Mouse (Mus musculus): ENCODE results near the gene Cyp26b1. TPM values are rescaled to one million over a fixed set of nuclear protein-coding genes. Genes with fewer than 3 reads are reported as not detected.

Gene Cyp26b1
- not detected in 2 replicates for polyA plus RNA-seq (2012)

DNA sequence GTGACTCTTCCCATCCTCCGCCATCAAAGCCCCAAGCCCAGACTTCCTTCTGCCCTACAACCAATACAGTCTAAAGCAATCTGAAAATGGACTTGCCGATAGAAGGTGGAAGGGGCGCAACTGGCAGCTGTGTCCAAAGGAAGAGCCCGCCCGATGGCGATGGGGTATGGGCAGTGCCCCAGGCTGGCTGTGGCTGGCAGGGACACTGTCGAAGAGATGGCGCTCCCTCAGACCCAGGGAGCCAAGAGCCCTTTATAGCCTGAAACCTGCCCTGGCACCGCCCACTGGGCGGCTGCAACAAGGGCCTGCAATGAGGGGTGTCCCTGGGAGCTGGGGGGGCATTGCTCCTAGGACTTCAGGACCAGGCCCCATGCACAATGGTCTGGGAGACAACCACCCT lies at the start of gene Cyp26b1:
Cyp26b1 (minus strand) TSS at position 216 of the 400 bp plus-strand sequence.
- no peaks in the 10 kb centered on the region for H3K4me1 ChIP-seq (ENCODE audit: control insufficient read depth)
- TF ChIP-seq GATA1 (IDR thresholded peaks at IDR 0.05; ENCODE audit: low read length) (no peak), TAL1 (IDR thresholded peaks at IDR 0.05; ENCODE audit: low read length) (no peak)
- H3K9me3 ChIP-seq (ENCODE audit: control insufficient read depth, low read length), result no peaks in the 10 kb centered on the region
- H3K36me3 ChIP-seq (ENCODE audit: control insufficient read depth), result no peaks in the 10 kb centered on the region
- peaks cover 30% of the 10 kb centered on the region for H3K27me3 ChIP-seq (ENCODE audit: control insufficient read depth)
- no peak within 1 kb of the TSS for H3K4me3 ChIP-seq (replicated peaks)

DNA sequence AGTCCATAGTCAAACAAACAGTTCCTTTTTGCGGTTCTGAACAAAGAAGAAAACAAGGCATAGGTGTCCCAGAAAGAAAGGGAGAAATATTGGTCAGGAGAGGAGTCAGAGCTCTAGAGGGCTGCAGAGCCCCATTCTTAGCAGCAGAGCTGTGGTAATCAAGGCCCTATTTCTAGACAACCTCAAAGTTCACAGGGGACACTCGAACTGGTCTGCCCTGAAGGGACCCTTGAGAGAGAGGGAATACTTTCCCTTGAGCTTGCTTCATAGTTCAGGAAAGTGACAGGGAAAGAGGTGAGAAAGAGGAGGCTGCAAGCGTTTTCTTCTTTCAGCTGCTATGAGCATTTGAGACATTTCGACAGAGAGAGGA lies 47.3 kb upstream of the Cyp26b1 start:
- no peaks in the 10 kb centered on the region for H3K4me1 ChIP-seq (ENCODE audit: control insufficient read depth)
- H3K9me3 ChIP-seq (ENCODE audit: control insufficient read depth, low read length), result no peaks in the 10 kb centered on the region
- no peaks in the 10 kb centered on the region for H3K27me3 ChIP-seq (ENCODE audit: control insufficient read depth)
- H3K36me3 ChIP-seq (ENCODE audit: control insufficient read depth), result no peaks in the 10 kb centered on the region
- TF ChIP-seq TAL1 (IDR thresholded peaks at IDR 0.05; ENCODE audit: low read length), result no peak
- TF ChIP-seq GATA1 (IDR thresholded peaks at IDR 0.05; ENCODE audit: low read length), result no peak
- H3K4me3 ChIP-seq (replicated peaks), result no peak overlapping the region

DNA sequence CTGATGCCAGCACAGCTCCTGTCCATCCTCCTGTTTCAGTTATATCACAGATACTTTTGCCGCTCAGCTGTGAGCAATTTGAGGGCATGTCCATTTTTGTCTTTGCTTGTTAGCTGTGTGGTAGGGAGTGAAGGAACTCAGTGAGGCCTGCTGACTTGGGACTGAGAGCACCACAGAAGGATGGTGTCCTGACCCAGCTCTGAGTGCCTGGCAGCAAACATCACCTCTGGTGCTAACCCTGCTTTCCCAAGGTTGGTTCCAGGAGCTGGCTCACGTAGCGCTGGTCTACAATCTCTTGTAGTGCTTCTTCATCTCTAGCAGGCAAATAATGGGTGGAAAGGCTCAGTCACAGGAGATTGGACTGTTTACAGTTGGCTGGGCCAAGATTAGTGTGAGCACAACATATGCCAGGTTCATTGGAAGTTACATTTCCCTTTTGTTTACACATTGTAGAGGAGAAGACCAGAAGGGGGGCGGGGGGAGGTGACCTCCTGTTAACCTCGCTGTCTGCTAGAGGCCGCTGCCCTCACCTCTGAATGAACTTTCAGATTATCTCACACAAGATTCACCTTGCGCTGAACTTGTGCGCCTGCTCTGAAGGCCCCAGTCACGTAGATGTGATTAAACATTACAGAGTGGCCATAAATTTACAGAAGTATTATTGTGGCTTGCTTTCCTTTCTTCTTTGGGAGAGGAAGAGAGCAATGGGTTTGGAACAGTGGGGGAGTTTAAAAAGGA lies 46.8 kb upstream of the Cyp26b1 start:
- TF ChIP-seq TAL1 (IDR thresholded peaks at IDR 0.05; ENCODE audit: low read length) (no peak), GATA1 (IDR thresholded peaks at IDR 0.05; ENCODE audit: low read length) (no peak)
- no peaks in the 10 kb centered on the region for H3K4me1 ChIP-seq (ENCODE audit: control insufficient read depth)
- H3K4me3 ChIP-seq (replicated peaks), result no peak overlapping the region
- no peaks in the 10 kb centered on the region for H3K36me3 ChIP-seq (ENCODE audit: control insufficient read depth)
- H3K27me3 ChIP-seq (ENCODE audit: control insufficient read depth), result no peaks in the 10 kb centered on the region
- H3K9me3 ChIP-seq (ENCODE audit: control insufficient read depth, low read length), result no peaks in the 10 kb centered on the region

DNA sequence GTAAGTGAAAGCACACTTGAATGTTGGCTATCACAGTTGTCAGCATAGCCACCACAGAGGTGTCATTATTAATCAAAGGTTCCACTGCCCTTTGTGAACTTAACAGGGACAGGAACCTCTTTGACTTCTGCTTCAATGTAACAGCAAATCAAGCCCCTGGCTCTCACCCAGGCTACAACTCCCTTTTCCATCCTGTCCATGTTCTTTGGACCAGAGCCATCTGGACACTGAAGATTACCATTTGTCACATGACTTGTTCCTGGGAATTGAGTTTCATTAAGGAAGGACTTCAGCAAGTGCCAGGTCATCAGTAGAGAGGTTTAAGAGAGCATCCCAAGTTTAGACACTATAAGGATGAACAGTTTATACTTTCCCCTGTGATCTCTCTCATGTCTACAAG lies 44.5 kb upstream of the Cyp26b1 start:
- H3K36me3 ChIP-seq (ENCODE audit: control insufficient read depth), result no peaks in the 10 kb centered on the region
- H3K4me1 ChIP-seq (ENCODE audit: control insufficient read depth), result no peaks in the 10 kb centered on the region
- H3K9me3 ChIP-seq (ENCODE audit: control insufficient read depth, low read length), result no peaks in the 10 kb centered on the region
- TF ChIP-seq TAL1 (IDR thresholded peaks at IDR 0.05; ENCODE audit: low read length), result no peak
- TF ChIP-seq GATA1 (IDR thresholded peaks at IDR 0.05; ENCODE audit: low read length), result no peak
- no peak overlapping the region for H3K4me3 ChIP-seq (replicated peaks)
- H3K27me3 ChIP-seq (ENCODE audit: control insufficient read depth), result no peaks in the 10 kb centered on the region

DNA sequence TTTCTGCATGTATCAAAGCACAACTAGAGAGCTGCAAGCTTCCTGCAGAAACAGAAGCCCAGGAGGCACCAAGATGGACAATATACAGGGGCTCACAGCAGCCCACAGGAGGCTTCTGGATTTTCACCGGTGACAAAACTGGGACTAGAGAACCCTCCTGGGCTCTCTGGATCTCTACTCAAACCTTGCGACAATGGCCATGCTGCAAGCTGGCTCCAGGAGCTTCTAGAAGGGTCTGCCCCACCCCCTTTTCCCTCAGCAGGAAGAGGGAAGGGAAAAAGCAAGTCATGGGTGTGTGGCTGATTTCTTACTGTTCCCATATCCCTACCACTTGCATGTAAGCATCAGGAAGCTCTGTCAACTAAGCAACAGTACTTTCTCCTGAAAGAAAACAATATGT lies 37.9 kb upstream of the Cyp26b1 start:
- Histone ChIP-seq H3K36me3 (ENCODE audit: control insufficient read depth) (no peaks in the 10 kb centered on the region), H3K4me3 (replicated peaks) (no peak overlapping the region), H3K27me3 (ENCODE audit: control insufficient read depth) (no peaks in the 10 kb centered on the region), H3K9me3 (ENCODE audit: control insufficient read depth, low read length) (no peaks in the 10 kb centered on the region), H3K4me1 (ENCODE audit: control insufficient read depth) (no peaks in the 10 kb centered on the region)
- TF ChIP-seq TAL1 (IDR thresholded peaks at IDR 0.05; ENCODE audit: low read length), result no peak
- no peak for TF ChIP-seq GATA1 (IDR thresholded peaks at IDR 0.05; ENCODE audit: low read length)

DNA sequence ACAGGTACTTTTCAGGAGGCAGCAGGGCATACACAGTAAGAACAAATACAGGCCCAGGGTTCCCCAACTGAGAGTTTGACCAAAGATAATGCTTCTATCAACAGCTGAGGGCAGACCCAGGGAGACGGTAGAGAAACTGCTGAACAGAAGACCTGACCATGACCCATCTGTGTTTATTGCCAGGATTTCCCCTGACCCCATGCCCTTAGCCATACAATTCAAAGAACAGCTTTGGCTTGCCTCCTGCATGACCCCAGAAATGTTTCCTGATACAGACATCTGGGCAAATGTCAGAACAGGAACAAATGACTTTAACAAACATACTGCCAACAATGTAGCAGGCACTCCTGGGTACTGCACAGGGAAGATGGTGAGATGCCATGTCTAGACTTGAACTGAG lies 36.6 kb upstream of the Cyp26b1 start:
- Histone ChIP-seq H3K9me3 (ENCODE audit: control insufficient read depth, low read length) (no peaks in the 10 kb centered on the region), H3K27me3 (ENCODE audit: control insufficient read depth) (no peaks in the 10 kb centered on the region), H3K4me3 (replicated peaks) (no peak overlapping the region), H3K4me1 (ENCODE audit: control insufficient read depth) (no peaks in the 10 kb centered on the region), H3K36me3 (ENCODE audit: control insufficient read depth) (no peaks in the 10 kb centered on the region)
- TF ChIP-seq TAL1 (IDR thresholded peaks at IDR 0.05; ENCODE audit: low read length) (no peak), GATA1 (IDR thresholded peaks at IDR 0.05; ENCODE audit: low read length) (no peak)

DNA sequence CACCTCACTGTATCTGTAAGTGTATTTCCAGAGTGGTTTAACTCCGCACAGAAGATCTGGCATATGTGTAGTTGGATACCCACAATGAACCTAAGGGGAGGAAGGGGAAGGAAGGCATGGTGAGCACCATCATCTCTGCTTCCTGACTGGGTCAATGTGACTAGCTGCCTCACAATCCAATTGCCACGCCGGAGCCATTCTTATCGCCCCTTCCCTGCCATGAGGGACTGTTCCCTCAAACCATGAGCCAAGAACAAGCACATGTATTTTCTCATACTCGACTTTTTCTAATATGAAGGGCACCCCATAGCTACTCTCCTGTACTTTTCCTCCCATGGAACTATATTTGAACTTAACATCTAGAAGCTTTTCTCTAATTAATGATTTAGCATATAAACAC lies 35.1 kb upstream of the Cyp26b1 start:
- H3K4me1 ChIP-seq (ENCODE audit: control insufficient read depth), result no peaks in the 10 kb centered on the region
- no peak for TF ChIP-seq GATA1 (IDR thresholded peaks at IDR 0.05; ENCODE audit: low read length)
- TF ChIP-seq TAL1 (IDR thresholded peaks at IDR 0.05; ENCODE audit: low read length), result no peak
- H3K4me3 ChIP-seq (replicated peaks), result no peak overlapping the region
- H3K9me3 ChIP-seq (ENCODE audit: control insufficient read depth, low read length), result no peaks in the 10 kb centered on the region
- H3K27me3 ChIP-seq (ENCODE audit: control insufficient read depth), result no peaks in the 10 kb centered on the region
- no peaks in the 10 kb centered on the region for H3K36me3 ChIP-seq (ENCODE audit: control insufficient read depth)

DNA sequence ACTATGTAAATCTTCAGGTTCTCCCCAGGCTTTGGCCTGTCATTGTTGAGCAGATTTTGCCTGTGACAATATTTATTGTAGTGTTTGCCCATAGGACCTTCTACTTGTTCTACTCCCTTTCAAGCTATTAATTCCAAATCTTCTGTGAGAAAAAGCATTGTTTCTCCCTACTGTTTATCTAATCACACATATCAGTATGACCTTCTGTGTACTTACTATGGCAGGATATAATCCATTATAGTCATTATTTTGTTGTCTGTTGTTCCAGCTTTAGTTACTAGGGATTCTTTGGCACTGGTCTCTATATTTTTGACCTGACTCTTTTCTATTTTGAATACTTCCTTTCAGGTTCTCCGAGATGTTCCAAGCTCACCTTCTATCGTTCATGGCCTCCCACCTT lies 32.7 kb upstream of the Cyp26b1 start:
- no peaks in the 10 kb centered on the region for H3K9me3 ChIP-seq (ENCODE audit: control insufficient read depth, low read length)
- no peak for TF ChIP-seq GATA1 (IDR thresholded peaks at IDR 0.05; ENCODE audit: low read length)
- no peak for TF ChIP-seq TAL1 (IDR thresholded peaks at IDR 0.05; ENCODE audit: low read length)
- no peaks in the 10 kb centered on the region for H3K36me3 ChIP-seq (ENCODE audit: control insufficient read depth)
- no peak overlapping the region for H3K4me3 ChIP-seq (replicated peaks)
- H3K27me3 ChIP-seq (ENCODE audit: control insufficient read depth), result no peaks in the 10 kb centered on the region
- H3K4me1 ChIP-seq (ENCODE audit: control insufficient read depth), result no peaks in the 10 kb centered on the region

DNA sequence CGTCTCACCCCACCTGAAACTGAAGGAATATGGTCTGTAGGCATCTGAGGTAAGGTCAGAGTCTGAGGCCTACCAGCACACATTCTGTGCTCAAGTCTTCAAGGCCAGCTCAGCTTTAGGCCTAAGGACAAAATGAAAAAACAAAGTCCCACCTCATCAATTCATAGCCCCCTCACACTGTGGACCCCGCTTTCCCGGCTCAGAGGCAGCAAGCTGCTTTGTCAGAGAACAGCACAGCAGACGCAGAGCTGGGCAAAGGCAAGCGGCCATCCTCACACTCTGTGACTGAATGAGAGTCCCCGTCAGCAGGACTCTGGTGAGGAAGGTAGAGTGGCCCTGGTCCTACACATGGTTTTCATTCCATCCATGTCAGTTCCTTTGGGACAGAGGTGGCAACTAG lies 25.5 kb upstream of the Cyp26b1 start:
- Histone ChIP-seq H3K9me3 (ENCODE audit: control insufficient read depth, low read length) (no peaks in the 10 kb centered on the region), H3K4me1 (ENCODE audit: control insufficient read depth) (no peaks in the 10 kb centered on the region), H3K4me3 (replicated peaks) (no peak overlapping the region), H3K36me3 (ENCODE audit: control insufficient read depth) (no peaks in the 10 kb centered on the region), H3K27me3 (ENCODE audit: control insufficient read depth) (no peaks in the 10 kb centered on the region)
- TF ChIP-seq TAL1 (IDR thresholded peaks at IDR 0.05; ENCODE audit: low read length), result no peak
- TF ChIP-seq GATA1 (IDR thresholded peaks at IDR 0.05; ENCODE audit: low read length), result no peak

DNA sequence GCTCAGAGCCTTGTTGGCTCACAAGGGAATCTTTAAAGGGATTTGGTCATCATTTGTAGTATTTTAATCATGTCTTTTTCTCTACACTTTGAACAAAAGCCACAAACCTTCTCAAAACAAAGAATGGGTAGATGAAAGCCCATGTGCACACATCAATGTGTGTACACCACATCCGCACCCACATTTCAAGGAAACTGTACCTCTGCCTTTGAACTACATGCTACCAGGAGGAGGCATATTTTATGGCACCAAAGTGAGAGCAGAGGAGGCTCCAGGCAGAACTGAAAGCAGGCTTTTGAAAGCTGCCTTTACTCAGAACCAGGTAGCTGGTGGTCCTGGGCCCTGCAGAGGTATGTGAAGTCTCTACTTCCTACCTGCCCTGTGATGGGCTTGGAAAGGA lies 23.3 kb upstream of the Cyp26b1 start:
- H3K9me3 ChIP-seq (ENCODE audit: control insufficient read depth, low read length), result no peaks in the 10 kb centered on the region
- no peak for TF ChIP-seq GATA1 (IDR thresholded peaks at IDR 0.05; ENCODE audit: low read length)
- TF ChIP-seq TAL1 (IDR thresholded peaks at IDR 0.05; ENCODE audit: low read length), result no peak
- no peaks in the 10 kb centered on the region for H3K27me3 ChIP-seq (ENCODE audit: control insufficient read depth)
- H3K4me3 ChIP-seq (replicated peaks), result no peak overlapping the region
- no peaks in the 10 kb centered on the region for H3K36me3 ChIP-seq (ENCODE audit: control insufficient read depth)
- H3K4me1 ChIP-seq (ENCODE audit: control insufficient read depth), result no peaks in the 10 kb centered on the region
